Mouse (Mus musculus): ENCODE data around the gene Zranb3. TPM values are rescaled to one million over a fixed set of nuclear protein-coding genes. Genes with fewer than 3 reads are reported as not detected.
"Not testable (repeated sequence)": the region's sequence is repeated elsewhere in the genome, so short reads cannot be mapped to it uniquely, and the experiment has no call there.

The Zranb3 gene
- polyA plus RNA-seq, 1 experiment from 2014 or later: 17.5 TPM

DNA sequence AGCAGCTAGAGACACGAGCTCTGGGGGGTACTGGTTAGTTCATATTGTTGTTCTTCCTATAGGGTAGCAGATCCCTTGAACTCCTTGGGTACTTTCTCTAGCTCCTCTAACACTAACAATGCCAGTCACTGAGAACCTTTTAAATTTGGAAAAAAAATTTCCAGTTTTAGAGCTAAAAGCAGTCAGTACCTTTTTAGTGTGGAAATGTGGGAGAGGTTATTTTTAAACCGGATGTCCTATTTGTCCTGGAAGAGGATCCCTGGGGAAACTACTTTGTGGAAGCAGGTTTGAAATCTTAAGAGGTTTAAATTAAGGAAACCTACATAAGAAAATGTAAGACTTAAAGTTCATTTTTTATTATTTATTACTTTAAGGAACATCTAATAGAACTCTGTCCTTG is 56.4 kb downstream of the Zranb3 start:
- H3K36me3 ChIP-seq (replicated peaks): peaks cover 11% of the 10 kb centered on the region
- H3K4me1 ChIP-seq: peaks cover 4% of the 10 kb centered on the region; the same call in 1 of the 2 replicates
- H3K27me3 ChIP-seq (ENCODE audit: poor library complexity, severe bottlenecking): no peaks in the 10 kb centered on the region
- no peak for DNase-seq (ENCODE audit: extremely low spot score, low spot score)
- peaks cover 3% of the 10 kb centered on the region; the same call in 1 of the 2 replicates for H3K9me3 ChIP-seq
- H3K4me3 ChIP-seq: no peak overlapping the region
- 93% methylated on average over 2 of the region's 2 CpGs for WGBS
- H3K27ac ChIP-seq: no peak overlapping the region

DNA sequence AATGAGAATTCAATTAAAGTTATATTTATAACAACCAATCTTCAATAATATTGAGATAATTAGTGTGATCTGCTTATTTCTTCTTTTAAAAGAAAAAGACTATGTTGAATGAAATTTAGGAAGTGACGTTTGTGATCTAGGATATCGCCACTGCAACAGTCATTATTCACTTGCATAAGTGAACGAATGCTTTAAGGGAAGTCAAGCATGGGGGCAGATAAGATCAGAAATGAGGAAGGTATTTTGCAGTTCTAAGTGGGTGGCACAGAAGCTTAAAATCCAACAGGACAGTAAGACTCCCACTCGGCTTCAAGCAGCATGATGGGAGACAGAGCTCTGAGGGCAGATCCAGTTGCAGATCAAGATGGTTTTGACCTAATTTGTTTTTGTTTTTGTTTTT is 58.7 kb downstream of the Zranb3 start:
- Histone ChIP-seq H3K4me3 (no peak overlapping the region), H3K27me3 (ENCODE audit: poor library complexity, severe bottlenecking) (no peaks in the 10 kb centered on the region), H3K9me3 (peaks cover 3% of the 10 kb centered on the region; the same call in 1 of the 2 replicates), H3K36me3 (replicated peaks) (peaks cover 13% of the 10 kb centered on the region), H3K4me1 (no peaks in the 10 kb centered on the region), H3K27ac (no peak overlapping the region)
- 96% methylated on average over 4 of the region's 4 CpGs for WGBS
- no peak for DNase-seq (ENCODE audit: extremely low spot score, low spot score)

DNA sequence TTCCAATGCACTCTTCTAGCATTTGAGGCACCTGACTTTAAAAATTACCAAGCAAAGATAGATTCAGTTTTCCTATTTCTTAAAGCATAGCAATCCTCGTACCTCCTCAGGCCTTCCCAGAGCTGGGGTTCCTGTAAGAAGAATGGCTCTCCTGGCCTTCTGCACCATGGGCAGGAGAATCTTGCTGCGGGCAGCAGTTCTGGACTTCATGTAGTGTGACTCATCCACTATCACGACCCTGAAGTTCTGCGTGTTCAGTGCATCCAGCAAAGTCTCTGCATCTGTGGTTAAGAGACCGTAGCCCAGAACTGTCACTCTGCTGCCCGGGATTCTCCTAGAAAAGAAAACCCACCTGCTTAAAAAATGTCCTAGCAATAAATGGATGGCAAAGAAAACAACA is 66.6 kb downstream of the Zranb3 start:
- Histone ChIP-seq H3K27me3 (ENCODE audit: poor library complexity, severe bottlenecking) (no peaks in the 10 kb centered on the region), H3K4me1 (no peaks in the 10 kb centered on the region), H3K4me3 (no peak overlapping the region), H3K27ac (no peak overlapping the region), H3K9me3 (no peaks in the 10 kb centered on the region), H3K36me3 (replicated peaks) (peaks cover 23% of the 10 kb centered on the region; the same call in 1 of the 2 replicates)
- no peak for DNase-seq (ENCODE audit: extremely low spot score, low spot score)
- WGBS: 91% methylated on average over 6 of the region's 6 CpGs

- WGBS: 89% methylated on average over 1 of the region's 1 CpGs
- Histone ChIP-seq H3K9me3 (no peaks in the 10 kb centered on the region), H3K36me3 (replicated peaks) (peaks cover 20% of the 10 kb centered on the region), H3K4me3 (no peak overlapping the region), H3K27ac (no peak overlapping the region), H3K4me1 (no peaks in the 10 kb centered on the region), H3K27me3 (ENCODE audit: poor library complexity, severe bottlenecking) (no peaks in the 10 kb centered on the region)
- DNase-seq (ENCODE audit: extremely low spot score, low spot score): no peak
Observed at GRCm38 (mm10) chr1:128032123-128032522, 70.7 kb downstream of the Zranb3 start.

DNA sequence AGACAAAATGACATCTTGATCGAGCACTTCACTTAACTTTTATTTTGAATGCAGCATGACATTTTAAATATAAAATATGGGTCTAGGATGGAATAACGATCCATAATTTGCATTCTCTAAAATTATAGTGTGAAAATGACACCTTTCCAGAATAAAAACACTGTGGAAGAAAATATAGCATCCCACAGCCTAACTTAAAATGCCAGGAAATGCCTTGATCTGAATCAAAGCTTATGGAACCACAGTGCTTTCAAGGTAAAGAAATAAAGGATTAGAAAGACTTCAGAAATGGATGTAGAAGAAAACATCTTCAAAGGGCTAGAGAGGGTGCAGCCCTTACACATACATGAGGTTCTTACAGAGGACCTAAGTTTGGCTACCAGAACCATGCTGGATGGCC is 71.3 kb downstream of the Zranb3 start:
- DNase-seq (ENCODE audit: extremely low spot score, low spot score): no peak
- Histone ChIP-seq H3K4me1 (no peaks in the 10 kb centered on the region), H3K4me3 (no peak overlapping the region), H3K36me3 (replicated peaks) (peaks cover 20% of the 10 kb centered on the region), H3K27ac (no peak overlapping the region), H3K9me3 (no peaks in the 10 kb centered on the region), H3K27me3 (ENCODE audit: poor library complexity, severe bottlenecking) (no peaks in the 10 kb centered on the region)
- 89% methylated on average over 2 of the region's 2 CpGs for WGBS

- WGBS: 94% methylated on average over 4 of the region's 4 CpGs
- Histone ChIP-seq H3K4me1 (no peaks in the 10 kb centered on the region), H3K9me3 (no peaks in the 10 kb centered on the region), H3K27ac (no peak overlapping the region), H3K36me3 (replicated peaks) (peaks cover 5% of the 10 kb centered on the region; the same call in 1 of the 2 replicates), H3K27me3 (ENCODE audit: poor library complexity, severe bottlenecking) (no peaks in the 10 kb centered on the region), H3K4me3 (no peak overlapping the region)
- DNase-seq (ENCODE audit: extremely low spot score, low spot score): no peak
Observed at GRCm38 (mm10) chr1:128024363-128025114, 78.3 kb downstream of the Zranb3 start.

DNA sequence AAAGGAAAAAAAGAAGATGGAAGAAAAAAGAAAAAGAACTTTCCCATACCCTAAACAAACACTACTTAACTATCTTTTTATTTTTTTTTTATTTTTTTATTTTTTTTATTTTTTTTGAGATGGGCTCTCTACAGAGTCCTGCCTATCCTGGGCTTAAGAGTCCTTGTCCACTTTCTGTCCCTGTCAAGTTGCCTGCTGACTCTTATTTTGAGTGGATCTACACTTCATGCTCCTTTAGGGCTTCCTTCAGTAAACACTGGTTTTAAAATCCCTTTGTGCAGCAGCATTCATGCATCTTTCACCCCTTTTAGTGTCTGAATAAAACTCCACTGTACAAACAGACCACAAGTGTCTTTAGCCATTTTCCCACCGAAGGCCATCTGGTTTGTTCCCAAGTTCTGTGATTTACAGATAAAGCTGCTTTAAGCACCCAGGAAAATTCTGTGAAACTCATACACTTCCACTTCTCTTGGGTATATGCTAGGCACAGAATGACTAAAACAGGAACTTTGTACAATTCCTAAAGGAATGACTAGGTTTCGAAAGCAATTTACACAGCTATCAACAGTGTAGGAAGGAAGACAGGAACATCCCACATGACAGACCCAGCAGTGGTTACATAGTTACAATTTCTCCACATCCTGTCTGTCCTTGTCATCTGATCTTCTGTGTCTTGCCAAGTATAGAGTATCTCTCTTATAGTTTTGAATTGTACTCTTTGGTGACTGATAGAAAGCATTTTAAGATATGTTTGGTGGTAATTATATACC is 82.7 kb downstream of the Zranb3 start:
- Histone ChIP-seq H3K4me3 (no peak overlapping the region), H3K9me3 (no peaks in the 10 kb centered on the region), H3K27ac (no peak overlapping the region), H3K36me3 (replicated peaks) (0 out of 2 replicates have a peak, but pooled peaks cover 4% of the 10 kb centered on the region), H3K27me3 (ENCODE audit: poor library complexity, severe bottlenecking) (no peaks in the 10 kb centered on the region), H3K4me1 (peaks cover 7% of the 10 kb centered on the region; the same call in 1 of the 2 replicates)
- DNase-seq (ENCODE audit: extremely low spot score, low spot score): no peak
- 89% methylated on average over 2 of the region's 2 CpGs for WGBS

- H3K4me1 ChIP-seq: peaks cover 7% of the 10 kb centered on the region; the same call in 1 of the 2 replicates
- H3K9me3 ChIP-seq: no peaks in the 10 kb centered on the region
- 81% methylated on average over 6 of the region's 6 CpGs for whole genome bisulfite sequencing
- no peak overlapping the region for H3K4me3 ChIP-seq
- peaks cover 21% of the 10 kb centered on the region for H3K36me3 ChIP-seq (replicated peaks)
- no peaks in the 10 kb centered on the region for H3K27me3 ChIP-seq (ENCODE audit: poor library complexity, severe bottlenecking)
- DNase-seq (ENCODE audit: extremely low spot score, low spot score): no peak
- H3K27ac ChIP-seq: no peak overlapping the region
Observed at GRCm38 (mm10) chr1:128016035-128016492, 86.8 kb downstream of the Zranb3 start.

- Histone ChIP-seq H3K27me3 (ENCODE audit: poor library complexity, severe bottlenecking) (no peaks in the 10 kb centered on the region), H3K4me1 (peaks cover 7% of the 10 kb centered on the region; the same call in 1 of the 2 replicates), H3K9me3 (no peaks in the 10 kb centered on the region), H3K4me3 (no peak overlapping the region), H3K36me3 (replicated peaks) (peaks cover 25% of the 10 kb centered on the region), H3K27ac (no peak overlapping the region)
- DNase-seq (ENCODE audit: extremely low spot score, low spot score): no peak
- WGBS: 89% methylated on average over 4 of the region's 4 CpGs
Observed at GRCm38 (mm10) chr1:128013698-128014386, 89.0 kb downstream of the Zranb3 start.

- WGBS: 95% methylated on average over 2 of the region's 2 CpGs
Observed at GRCm38 (mm10) chr1:128009751-128010150, 93.1 kb downstream of the Zranb3 start.

GRCm38 (mm10) chr1:128006042-128006600 is 96.7 kb downstream of the Zranb3 start:
- WGBS: 88% methylated on average over 11 of the region's 11 CpGs
- not testable (repeated sequence) for H3K27ac ChIP-seq; H3K9me3 ChIP-seq; DNase-seq (ENCODE audit: extremely low spot score, low spot score); H3K27me3 ChIP-seq (ENCODE audit: poor library complexity, severe bottlenecking); H3K4me1 ChIP-seq; H3K4me3 ChIP-seq
- peaks cover 26% of the 10 kb centered on the region for H3K36me3 ChIP-seq (replicated peaks)

More at GRCm38 (mm10) chr1:128009751-128010150, 93.1 kb downstream of the Zranb3 start:
- H3K4me1 ChIP-seq: no peaks in the 10 kb centered on the region
- H3K27me3 ChIP-seq (ENCODE audit: poor library complexity, severe bottlenecking): no peaks in the 10 kb centered on the region
- H3K27ac ChIP-seq: no peak overlapping the region
- H3K4me3 ChIP-seq: no peak overlapping the region
- no peak for DNase-seq (ENCODE audit: extremely low spot score, low spot score)
- peaks cover 37% of the 10 kb centered on the region for H3K36me3 ChIP-seq (replicated peaks)
- no peaks in the 10 kb centered on the region for H3K9me3 ChIP-seq

DNA sequence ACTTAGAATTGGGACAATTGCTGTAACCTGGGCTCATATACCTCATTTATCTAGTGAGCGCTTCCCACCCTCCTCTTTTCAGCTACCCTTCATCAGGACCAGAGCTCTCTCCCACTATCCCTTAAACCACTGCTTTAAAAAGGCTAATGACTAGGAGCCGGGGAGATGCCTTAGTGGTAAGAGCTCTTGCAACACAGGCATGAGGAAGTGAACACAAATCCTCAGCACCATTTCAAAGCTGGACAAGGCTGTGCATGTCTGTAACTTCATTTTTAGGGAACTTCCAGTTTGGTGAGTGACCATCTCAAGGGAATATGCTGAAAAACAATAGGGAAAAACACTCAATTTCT is 98.5 kb downstream of the Zranb3 start:
- DNase-seq (ENCODE audit: extremely low spot score, low spot score): no peak
- H3K9me3 ChIP-seq: no peaks in the 10 kb centered on the region
- no peaks in the 10 kb centered on the region for H3K27me3 ChIP-seq (ENCODE audit: poor library complexity, severe bottlenecking)
- no peak overlapping the region for H3K4me3 ChIP-seq
- peaks cover 26% of the 10 kb centered on the region for H3K36me3 ChIP-seq (replicated peaks)
- H3K4me1 ChIP-seq: no peaks in the 10 kb centered on the region
- 97% methylated on average over 2 of the region's 2 CpGs for WGBS
- H3K27ac ChIP-seq: no peak overlapping the region
